Mouse (Mus musculus): ENCODE data around the gene Trpv2. TPM values are rescaled to one million over a fixed set of nuclear protein-coding genes. Genes with fewer than 3 reads are reported as not detected.
A peak's percentile ranks its signal among the peaks of the same experiment; 100 is the strongest.

Gene Trpv2
- polyA plus RNA-seq, 1 experiment: 52.6 TPM

- DNase-seq (ENCODE audit: low spot score): no peak
These were observed 55.3 kb downstream of the Trpv2 start for GRCm38 (mm10) chr11:62629352-62630224.

- DNase-seq (ENCODE audit: low spot score): no peak
These were observed 56.0 kb downstream of the Trpv2 start for GRCm38 (mm10) chr11:62630225-62630821.

- DNase-seq (ENCODE audit: low spot score): no peak
These were observed 56.9 kb downstream of the Trpv2 start for GRCm38 (mm10) chr11:62631138-62631537.

- DNase-seq (ENCODE audit: low spot score): no peak
These were observed 61.1 kb downstream of the Trpv2 start for GRCm38 (mm10) chr11:62635406-62635805.

GRCm38 (mm10) chr11:62636105-62636839, 62.0 kb downstream of the Trpv2 start:
- no peak for DNase-seq (ENCODE audit: low spot score)

- no peak for DNase-seq (ENCODE audit: low spot score)
These were observed 62.5 kb downstream of the Trpv2 start for GRCm38 (mm10) chr11:62636840-62637221.

GRCm38 (mm10) chr11:62637401-62637800, 63.1 kb downstream of the Trpv2 start:
- DNase-seq (ENCODE audit: low spot score): no peak

- no peak for DNase-seq (ENCODE audit: low spot score)
These were observed 63.5 kb downstream of the Trpv2 start for GRCm38 (mm10) chr11:62637806-62638205.

- no peak for DNase-seq (ENCODE audit: low spot score)
These were observed 64.1 kb downstream of the Trpv2 start for GRCm38 (mm10) chr11:62638402-62638801.

GRCm38 (mm10) chr11:62640378-62640777, 66.1 kb downstream of the Trpv2 start:
- DNase-seq (ENCODE audit: low spot score): no peak

GRCm38 (mm10) chr11:62642023-62642844, 67.9 kb downstream of the Trpv2 start:
- DNase-seq (ENCODE audit: low spot score): no peak

- peak; percentile 33 for DNase-seq (ENCODE audit: low spot score)
These were observed 68.8 kb downstream of the Trpv2 start for GRCm38 (mm10) chr11:62643011-62643631.

- DNase-seq (ENCODE audit: low spot score): no peak
These were observed 69.5 kb downstream of the Trpv2 start for GRCm38 (mm10) chr11:62643681-62644363.

GRCm38 (mm10) chr11:62644602-62645336, 70.5 kb downstream of the Trpv2 start:
- DNase-seq (ENCODE audit: low spot score): no peak

GRCm38 (mm10) chr11:62645337-62645675, 71.0 kb downstream of the Trpv2 start:
- no peak for DNase-seq (ENCODE audit: low spot score)

- no peak for DNase-seq (ENCODE audit: low spot score)
These were observed 71.6 kb downstream of the Trpv2 start for GRCm38 (mm10) chr11:62645732-62646494.

GRCm38 (mm10) chr11:62646495-62646843, 72.2 kb downstream of the Trpv2 start:
- no peak for DNase-seq (ENCODE audit: low spot score)

GRCm38 (mm10) chr11:62646958-62647515, 72.8 kb downstream of the Trpv2 start:
- DNase-seq (ENCODE audit: low spot score): no peak
